Mouse (Mus musculus) kidney, adult 2 months (tissue): ENCODE measurements around the gene Mark2.

Source experiments
- CTCF ChIP-seq: fragments of 200-500 bp; conservative IDR thresholded peaks from 2 replicates; pipeline ENCODE4 v1.5.1; 2011; ENCODE audit warnings: low read depth, mild to moderate bottlenecking, control low read depth, low read length, moderate library complexity, mixed read lengths; ENCODE audit not compliant: insufficient read depth, insufficient read length
- POLR2A ChIP-seq: fragments of 200-500 bp; IDR thresholded peaks from one replicate; pipeline ENCODE4 v1.6.1; 2011; ENCODE audit warnings: low read depth, low read length, control low read depth

DNA sequence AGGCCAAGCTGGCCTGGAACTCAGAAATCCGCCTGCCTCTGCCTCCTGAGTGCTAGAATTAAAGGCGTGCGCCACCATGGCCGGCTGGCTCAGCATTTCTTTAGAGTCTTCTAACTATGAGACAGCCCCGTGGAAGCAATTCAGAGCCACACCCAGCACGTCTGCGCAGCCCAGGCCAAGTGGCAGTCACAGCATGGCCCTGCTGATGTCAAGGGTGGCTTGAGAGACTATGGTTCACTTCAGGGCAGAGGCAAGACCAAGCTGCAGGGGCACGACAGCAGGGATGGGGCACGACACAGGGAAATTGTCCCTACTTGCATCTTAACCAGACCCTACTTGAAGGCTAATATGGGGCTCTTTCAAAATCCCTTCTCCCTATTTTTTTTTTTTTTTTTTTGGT is 106.2 kb downstream of the Mark2 start:
- TF ChIP-seq CTCF (no peak), POLR2A (no peak)
